Mouse (Mus musculus): ENCODE results near the gene Nav2. TPM values are rescaled to one million over a fixed set of nuclear protein-coding genes. Genes with fewer than 3 reads are reported as not detected.

Gene Nav2
- total and polyA plus RNA-seq, 3 experiments = 20.4 to 49.9 (median 34.4) TPM

- Histone ChIP-seq H3K79me2 (replicated peaks; ENCODE audit: control insufficient read depth, insufficient read depth, low read length) (no peaks in the 10 kb centered on the region), H3K27ac (no peak overlapping the region), H3K36me3 (ENCODE audit: control insufficient read depth, insufficient read depth, low read length) (no peaks in the 10 kb centered on the region), H3K9ac (ENCODE audit: low read depth, low read length) (no peak overlapping the region), H3K4me1 (ENCODE audit: control insufficient read depth, insufficient read depth, low read length) (no peaks in the 10 kb centered on the region), H3K4me3 (no peak overlapping the region), H3K27me3 (ENCODE audit: control insufficient read depth, insufficient read depth, low read length) (no peaks in the 10 kb centered on the region)
- WGBS = 84% methylated on average over 3 of the region's 3 CpGs
- no peak for DNase-seq
- TF ChIP-seq EP300 (IDR thresholded peaks at IDR 0.05; ENCODE audit: insufficient read depth, low read depth, low read length) (no peak), CTCF (IDR thresholded peaks at IDR 0.05) (no peak), POLR2A (IDR thresholded peaks at IDR 0.05; ENCODE audit: insufficient read depth, low read depth, low read length) (no peak)
- intact Hi-C loops (cut with DNase I) = no loop called here
Measured at GRCm38 (mm10) chr7:49025991-49026390, 117.5 kb downstream of the Nav2 start.

DNA sequence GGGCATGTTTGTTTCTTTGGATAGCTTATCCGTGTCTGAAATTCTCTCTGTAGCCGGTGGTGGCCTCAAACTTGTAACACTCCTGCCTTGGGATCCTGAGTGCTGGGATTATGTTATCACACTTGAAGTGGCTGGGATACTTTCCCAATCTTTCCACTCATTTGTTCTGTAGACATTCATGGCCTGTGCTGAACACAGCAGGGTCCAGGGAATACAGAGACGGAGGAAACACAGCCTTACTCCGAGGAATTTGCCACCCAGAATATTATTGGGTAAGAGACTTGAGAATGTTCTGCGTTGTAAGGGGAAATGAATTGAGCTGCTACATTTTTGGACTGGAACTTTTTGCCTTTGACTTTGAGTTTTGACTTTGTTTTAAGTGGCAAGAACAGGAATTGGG lies 118.0 kb downstream of the Nav2 start:
- Histone ChIP-seq H3K36me3 (ENCODE audit: control insufficient read depth, insufficient read depth, low read length) (no peaks in the 10 kb centered on the region), H3K4me1 (ENCODE audit: control insufficient read depth, insufficient read depth, low read length) (no peaks in the 10 kb centered on the region), H3K27ac (no peak overlapping the region), H3K9ac (ENCODE audit: low read depth, low read length) (no peak overlapping the region), H3K27me3 (ENCODE audit: control insufficient read depth, insufficient read depth, low read length) (no peaks in the 10 kb centered on the region), H3K79me2 (replicated peaks; ENCODE audit: control insufficient read depth, insufficient read depth, low read length) (no peaks in the 10 kb centered on the region), H3K4me3 (no peak overlapping the region)
- 53% methylated on average over 5 of the region's 5 CpGs for WGBS
- intact Hi-C loops (cut with DNase I) = no loop called here
- DNase-seq = no peak
- TF ChIP-seq POLR2A (IDR thresholded peaks at IDR 0.05; ENCODE audit: insufficient read depth, low read depth, low read length) = no peak
- TF ChIP-seq EP300 (IDR thresholded peaks at IDR 0.05; ENCODE audit: insufficient read depth, low read depth, low read length) = no peak
- TF ChIP-seq CTCF (IDR thresholded peaks at IDR 0.05) = no peak

DNA sequence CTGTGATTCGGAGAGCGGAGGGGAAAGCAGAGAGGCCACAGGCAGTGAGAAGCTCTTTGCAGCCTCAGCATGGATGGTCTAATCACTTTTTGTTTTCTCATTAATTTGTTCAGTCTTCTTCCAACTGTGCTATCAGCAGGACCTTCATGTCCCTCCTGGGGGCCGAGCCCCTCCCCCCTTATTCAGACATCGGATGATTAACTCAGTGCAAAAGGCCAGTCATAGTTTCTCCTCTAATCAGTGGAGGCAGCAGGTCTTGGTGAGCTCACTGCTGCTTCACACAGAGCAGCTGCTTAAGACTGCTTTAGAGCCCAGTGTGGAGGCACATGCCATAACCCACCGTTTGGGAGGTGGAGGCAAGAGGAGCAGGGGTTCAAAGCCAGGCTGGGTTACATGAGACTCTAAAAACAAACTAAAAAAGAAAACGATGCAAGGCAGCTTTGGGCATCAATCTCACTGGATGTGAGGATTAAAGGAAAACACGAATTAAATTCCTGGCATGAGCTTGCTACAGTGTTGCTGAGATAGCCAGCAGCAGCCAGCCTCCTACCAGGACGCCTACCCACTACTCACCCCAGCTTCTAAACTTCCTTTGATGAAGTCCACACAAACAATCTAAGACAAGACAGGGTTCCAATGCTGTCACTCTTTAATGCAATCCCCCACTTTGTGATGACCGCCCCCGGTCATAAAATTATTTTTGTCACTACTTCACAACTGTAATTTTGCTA lies 120.9 kb downstream of the Nav2 start:
- Histone ChIP-seq H3K4me3 (no peak overlapping the region), H3K27me3 (ENCODE audit: control insufficient read depth, insufficient read depth, low read length) (no peaks in the 10 kb centered on the region), H3K36me3 (ENCODE audit: control insufficient read depth, insufficient read depth, low read length) (no peaks in the 10 kb centered on the region), H3K4me1 (ENCODE audit: control insufficient read depth, insufficient read depth, low read length) (no peaks in the 10 kb centered on the region; the same call in 1 of the 2 replicates), H3K9ac (ENCODE audit: low read depth, low read length) (no peak overlapping the region), H3K79me2 (replicated peaks; ENCODE audit: control insufficient read depth, insufficient read depth, low read length) (no peaks in the 10 kb centered on the region), H3K27ac (no peak overlapping the region)
- TF ChIP-seq EP300 (IDR thresholded peaks at IDR 0.05; ENCODE audit: insufficient read depth, low read depth, low read length) (no peak), POLR2A (IDR thresholded peaks at IDR 0.05; ENCODE audit: insufficient read depth, low read depth, low read length) (no peak), CTCF (IDR thresholded peaks at IDR 0.05) (no peak)
- DNase-seq = no peak
- intact Hi-C loops (cut with DNase I) = no loop called here
- 44% methylated on average over 10 of the region's 10 CpGs for WGBS

DNA sequence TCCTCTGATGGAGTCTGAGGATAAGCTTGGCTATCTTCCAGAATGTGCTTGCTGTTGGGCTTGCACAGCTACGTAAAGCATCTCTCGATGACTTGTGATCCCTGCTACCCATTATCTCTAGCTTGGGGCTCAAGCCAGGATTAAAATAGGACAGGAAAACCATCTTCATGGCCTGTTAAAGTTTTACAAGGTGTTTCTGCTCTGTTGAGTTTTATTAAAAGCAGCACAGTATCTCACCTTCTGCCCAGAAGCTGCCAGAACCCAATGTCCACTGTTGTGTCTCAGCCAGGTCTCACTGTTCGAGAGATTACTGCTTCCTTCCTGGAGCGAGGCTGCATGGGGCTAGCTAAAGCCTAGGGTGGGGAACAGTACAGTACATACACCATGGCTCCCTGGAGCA lies 123.7 kb downstream of the Nav2 start:
- TF ChIP-seq EP300 (IDR thresholded peaks at IDR 0.05; ENCODE audit: insufficient read depth, low read depth, low read length) (no peak), POLR2A (IDR thresholded peaks at IDR 0.05; ENCODE audit: insufficient read depth, low read depth, low read length) (no peak), CTCF (IDR thresholded peaks at IDR 0.05) (no peak)
- H3K27ac ChIP-seq = no peak overlapping the region

DNA sequence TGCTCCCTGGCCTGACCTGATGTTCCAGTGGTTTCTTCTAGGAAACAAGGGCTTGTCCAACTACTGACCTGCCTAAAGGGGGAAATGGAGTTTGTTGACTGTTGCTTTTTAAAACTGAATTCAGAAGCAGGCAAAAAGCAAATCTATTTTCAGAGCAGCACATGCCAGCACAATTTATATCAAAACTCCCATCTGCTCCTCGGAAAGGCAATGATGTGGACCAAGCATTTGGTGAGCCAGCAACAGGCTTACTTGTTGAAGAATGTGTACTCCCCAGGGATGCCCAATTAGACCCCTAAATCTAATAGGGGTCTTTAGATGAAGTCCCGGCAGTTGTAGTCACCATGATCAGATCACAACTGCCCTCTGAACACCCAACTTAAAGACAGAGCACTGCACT lies 125.7 kb downstream of the Nav2 start:
- DNase-seq = no peak
- Histone ChIP-seq H3K27me3 (ENCODE audit: control insufficient read depth, insufficient read depth, low read length) (no peaks in the 10 kb centered on the region), H3K9ac (ENCODE audit: low read depth, low read length) (no peak overlapping the region), H3K79me2 (replicated peaks; ENCODE audit: control insufficient read depth, insufficient read depth, low read length) (no peaks in the 10 kb centered on the region), H3K4me1 (ENCODE audit: control insufficient read depth, insufficient read depth, low read length) (no peaks in the 10 kb centered on the region; the same call in 1 of the 2 replicates), H3K27ac (no peak overlapping the region), H3K4me3 (no peak overlapping the region), H3K36me3 (ENCODE audit: control insufficient read depth, insufficient read depth, low read length) (no peaks in the 10 kb centered on the region)
- intact Hi-C loops (cut with DNase I) = no loop called here
- no peak for TF ChIP-seq POLR2A (IDR thresholded peaks at IDR 0.05; ENCODE audit: insufficient read depth, low read depth, low read length)
- no peak for TF ChIP-seq CTCF (IDR thresholded peaks at IDR 0.05)
- TF ChIP-seq EP300 (IDR thresholded peaks at IDR 0.05; ENCODE audit: insufficient read depth, low read depth, low read length) = no peak
- 83% methylated on average over 2 of the region's 2 CpGs for WGBS

More for the DNA sequence above, 123.7 kb downstream of the Nav2 start:
- Histone ChIP-seq H3K9ac (ENCODE audit: low read depth, low read length) (no peak overlapping the region), H3K4me1 (ENCODE audit: control insufficient read depth, insufficient read depth, low read length) (no peaks in the 10 kb centered on the region; the same call in 1 of the 2 replicates), H3K36me3 (ENCODE audit: control insufficient read depth, insufficient read depth, low read length) (no peaks in the 10 kb centered on the region), H3K27me3 (ENCODE audit: control insufficient read depth, insufficient read depth, low read length) (no peaks in the 10 kb centered on the region), H3K79me2 (replicated peaks; ENCODE audit: control insufficient read depth, insufficient read depth, low read length) (no peaks in the 10 kb centered on the region), H3K4me3 (no peak overlapping the region)
- intact Hi-C loops (cut with DNase I) = no loop called here
- WGBS = 18% methylated on average over 4 of the region's 4 CpGs
- no peak for DNase-seq

GRCm38 (mm10) chr7:49040163-49040562 lies 131.6 kb downstream of the Nav2 start:
- H3K4me1 ChIP-seq (ENCODE audit: control insufficient read depth, insufficient read depth, low read length) = no peaks in the 10 kb centered on the region
- H3K27me3 ChIP-seq (ENCODE audit: control insufficient read depth, insufficient read depth, low read length) = no peaks in the 10 kb centered on the region
- no peaks in the 10 kb centered on the region for H3K79me2 ChIP-seq (replicated peaks; ENCODE audit: control insufficient read depth, insufficient read depth, low read length)
- no peak for DNase-seq
- WGBS = 83% methylated on average over 8 of the region's 8 CpGs
- H3K9ac ChIP-seq (ENCODE audit: low read depth, low read length) = no peak overlapping the region
- H3K4me3 ChIP-seq = no peak overlapping the region
- intact Hi-C loops (cut with DNase I) = no loop called here
- no peak for TF ChIP-seq CTCF (IDR thresholded peaks at IDR 0.05)
- TF ChIP-seq EP300 (IDR thresholded peaks at IDR 0.05; ENCODE audit: insufficient read depth, low read depth, low read length) = no peak
- H3K36me3 ChIP-seq (ENCODE audit: control insufficient read depth, insufficient read depth, low read length) = no peaks in the 10 kb centered on the region
- no peak overlapping the region for H3K27ac ChIP-seq

All from heart, adult 2 months (tissue).